Mouse (Mus musculus) retina, postnatal 7 days (tissue): ENCODE data around the gene Ung.

Source experiments
- DNase-seq: peaks from one replicate; pipeline ENCODE4 v3.0.0-alpha.2; 2012; ENCODE audit warnings: low read depth, low spot score

Ung gene

GRCm38 (mm10) chr5:114130698-114131520, 723 bp downstream of the Ung start:
- peak; percentile 83 for DNase-seq

- DNase-seq = no peak
Measured at GRCm38 (mm10) chr5:114131521-114131840, 1.3 kb downstream of the Ung start.

- DNase-seq = no peak
Measured at GRCm38 (mm10) chr5:114132841-114133240, 2.7 kb downstream of the Ung start.

- DNase-seq = no peak
Measured at GRCm38 (mm10) chr5:114134091-114134534, 3.9 kb downstream of the Ung start.

- DNase-seq = no peak
Measured at GRCm38 (mm10) chr5:114135516-114135915, 5.3 kb downstream of the Ung start.

GRCm38 (mm10) chr5:114137481-114138276, 7.5 kb downstream of the Ung start:
- no peak for DNase-seq

- DNase-seq = no peak
Measured at GRCm38 (mm10) chr5:114138277-114139164, 8.3 kb downstream of the Ung start.

GRCm38 (mm10) chr5:114139175-114139574, 9.0 kb downstream of the Ung start:
- DNase-seq = peak; percentile 67

- DNase-seq = no peak
Measured at GRCm38 (mm10) chr5:114146028-114146888, 16.1 kb downstream of the Ung start, which contains the start of gene Acacb. TSS of gene Acacb (plus strand) at chr5:114146535.

- DNase-seq = no peak
Measured at GRCm38 (mm10) chr5:114147043-114147972, 17.1 kb downstream of the Ung start.

- no peak for DNase-seq
Measured at GRCm38 (mm10) chr5:114152359-114153092, 22.3 kb downstream of the Ung start.

- peak; percentile 29 for DNase-seq
Measured at GRCm38 (mm10) chr5:114153490-114153889, 23.3 kb downstream of the Ung start.

- no peak for DNase-seq
Measured at GRCm38 (mm10) chr5:114154765-114155164, 24.6 kb downstream of the Ung start.

GRCm38 (mm10) chr5:114155168-114155933, 25.2 kb downstream of the Ung start:
- DNase-seq = no peak

GRCm38 (mm10) chr5:114157236-114157635, 27.1 kb downstream of the Ung start:
- DNase-seq = no peak

- no peak for DNase-seq
Measured at GRCm38 (mm10) chr5:114161424-114161823, 31.2 kb downstream of the Ung start.

- DNase-seq = no peak
Measured at GRCm38 (mm10) chr5:114162106-114162815, 32.1 kb downstream of the Ung start.
